Mouse (Mus musculus) ES-Bruce4 (cell line): ENCODE data around the gene Hrh1.
A peak's percentile ranks its signal among the peaks of the same experiment; 100 is the strongest.

Source experiments
- CTCF ChIP-seq: IDR thresholded peaks from one replicate; pipeline ENCODE4 v1.8.1; 2011; ENCODE audit warnings: low read depth, low read length
- EP300 ChIP-seq: IDR thresholded peaks from 2 replicates; pipeline ENCODE4 v1.6.1; 2011; ENCODE audit warnings: low read depth, low read length; ENCODE audit not compliant: insufficient read depth
- POLR2A ChIP-seq: IDR thresholded peaks from one replicate; pipeline ENCODE4 v1.8.1; 2011; ENCODE audit warnings: low read length; ENCODE audit not compliant: insufficient read depth

DNA sequence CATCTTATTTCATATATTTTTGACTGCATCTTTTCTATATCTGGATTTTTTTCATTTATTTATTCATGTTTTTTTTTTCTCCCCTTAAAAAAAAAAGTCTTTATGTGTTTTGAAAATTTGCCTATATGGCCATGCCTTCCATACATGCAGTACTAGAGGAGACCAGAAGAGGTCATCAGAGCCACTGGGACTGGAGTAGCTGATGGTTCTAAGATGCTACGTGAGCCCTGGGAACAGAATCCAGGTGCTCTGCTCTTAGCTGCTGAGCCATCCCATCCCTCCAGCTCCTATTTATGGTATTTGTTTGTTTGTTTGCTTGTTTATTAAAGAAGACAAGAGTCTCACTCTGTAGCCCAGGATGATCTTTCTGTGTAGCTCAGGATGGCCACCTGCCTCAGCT, 8.9 kb downstream of the Hrh1 start:
- peak; percentile 30 for TF ChIP-seq CTCF
- no peak for TF ChIP-seq POLR2A
- TF ChIP-seq EP300: no peak
